In the genomic region with DNA sequence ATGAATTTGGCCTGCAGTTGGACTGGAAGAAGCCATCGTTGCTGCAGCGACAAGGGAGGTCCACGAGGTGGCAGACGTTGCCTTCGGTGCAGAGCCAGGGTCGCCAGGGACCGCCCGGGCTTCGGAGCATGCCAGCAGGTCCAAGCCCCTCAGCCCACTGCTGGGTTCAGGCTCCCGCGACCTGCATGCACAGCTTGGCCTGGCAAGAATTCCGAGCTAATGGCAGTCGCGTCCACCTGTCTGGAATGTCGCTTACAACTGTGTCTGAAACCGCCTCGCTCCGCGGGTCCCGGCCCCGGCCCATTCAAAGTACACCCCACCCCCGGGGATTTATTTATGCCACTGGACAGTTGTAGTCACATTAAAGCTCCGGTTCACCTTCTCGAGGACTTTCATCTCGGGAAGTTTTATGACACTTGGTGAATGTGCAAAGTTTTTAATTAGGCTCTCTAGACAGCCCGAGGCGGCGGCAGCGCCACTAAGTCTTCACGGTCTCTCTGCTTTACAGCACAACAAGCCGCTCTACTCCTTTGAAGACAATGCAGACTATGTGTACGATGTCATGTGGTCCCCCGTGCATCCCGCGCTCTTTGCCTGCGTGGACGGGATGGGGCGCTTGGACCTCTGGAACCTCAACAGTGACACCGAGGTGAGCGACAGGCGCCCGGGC, we compare ENCODE assay signal across 8 mouse cellular contexts.
A peak's percentile ranks its signal among the peaks of the same experiment; 100 is the strongest.
DNase-seq lines count a peak whose midpoint lies in the region; ATAC-seq lines count a peak whose summit lies in the region.

No protein-coding gene starts in this region.

- H3K4me3 ChIP-seq in hindbrain, embryonic 12.5 days: peak overlapping the region; percentile 49
- peak overlapping the region; percentile 60 for H3K4me3 ChIP-seq in lung, embryonic 16.5 days (ENCODE audit: low read length)

- peak overlapping the region; percentile 92 for H3K4me2 ChIP-seq in hindbrain, embryonic 12.5 days (replicated peaks)
- H3K4me2 ChIP-seq in lung, embryonic 16.5 days (ENCODE audit: low read depth, low read length): peak overlapping the region; percentile 94

- H3K27me3 ChIP-seq in hindbrain, embryonic 12.5 days: no peaks in the 10 kb centered on the region
- no peaks in the 10 kb centered on the region for H3K27me3 ChIP-seq in lung, embryonic 16.5 days (ENCODE audit: control insufficient read depth, insufficient read depth, low read depth, low read length)

- H3K9ac ChIP-seq in hindbrain, embryonic 12.5 days: peak overlapping the region; percentile 55
- peak overlapping the region; percentile 62 for H3K9ac ChIP-seq in lung, embryonic 16.5 days (ENCODE audit: low read length)

- no peak overlapping the region for H3K27ac ChIP-seq in hindbrain, embryonic 12.5 days
- H3K27ac ChIP-seq in lung, embryonic 16.5 days (ENCODE audit: low read length): no peak overlapping the region

- ATAC-seq in hindbrain, embryonic 12.5 days (ENCODE audit: low FRiP score): peak; percentile 98
- ATAC-seq in lung, embryonic 16.5 days (ENCODE audit: low read depth): peak; percentile 94

- DNase-seq in T-cell, adult 2 months (ENCODE audit: low spot score): peak; percentile 8
- DNase-seq in cerebellum, postnatal 10 days: peak; percentile 90 to 93
- DNase-seq in frontal cortex, postnatal 14 days (ENCODE audit: low spot score in 2 of 2): peak; percentile 42 to 78
- DNase-seq in layer of hippocampus, postnatal 10 days (ENCODE audit: low spot score in 2 of 2): peak; percentile 80 to 86
- peak; percentile 76 for DNase-seq in ovary, postnatal 36 days (ENCODE audit: low spot score)
- DNase-seq in thymus, postnatal 4 days: peak; percentile 82

- WGBS in hindbrain, embryonic 12.5 days: 4% methylated on average over 42 of the region's 42 CpGs
- 3% methylated on average over 42 of the region's 42 CpGs for WGBS in lung, embryonic 16.5 days

- H3K9me3 ChIP-seq in hindbrain, embryonic 12.5 days (replicated peaks): no peaks in the 10 kb centered on the region
- H3K9me3 ChIP-seq in lung, embryonic 16.5 days (ENCODE audit: control insufficient read depth, low read length): no peaks in the 10 kb centered on the region

- H3K4me1 ChIP-seq in hindbrain, embryonic 12.5 days: 0 out of 2 replicates have a peak, but pooled peaks cover 3% of the 10 kb centered on the region
- H3K4me1 ChIP-seq in lung, embryonic 16.5 days (replicated peaks; ENCODE audit: control insufficient read depth, insufficient read depth, low read length): peaks cover 3% of the 10 kb centered on the region; the same call in 1 of the 2 replicates

- no peaks in the 10 kb centered on the region for H3K36me3 ChIP-seq in hindbrain, embryonic 12.5 days
- no peaks in the 10 kb centered on the region for H3K36me3 ChIP-seq in lung, embryonic 16.5 days (ENCODE audit: control insufficient read depth, insufficient read depth, low read length)

Comparison
In these comparisons a context has a peak if more than half of its experiments do, and no peak if none do; other contexts are left out.
1. DNase-seq: peak in every context shown above with its lines; median percentile 92 in cerebellum, postnatal 10 days; 83 in layer of hippocampus, postnatal 10 days; 82 in thymus, postnatal 4 days; 76 in ovary, postnatal 36 days; 60 in frontal cortex, postnatal 14 days; 8 in T-cell, adult 2 months.